Mouse (Mus musculus) A20 (cell line): ENCODE measurements around the gene Srsf6.

ENCODE experiments used
- DNase-seq: peaks from one replicate; pipeline ENCODE4 v3.0.0-alpha.2; 2011; ENCODE audit warnings: low read depth, low spot score

Srsf6 gene

GRCm38 (mm10) chr2:162984381-162984780, 53.1 kb downstream of the Srsf6 start:
- DNase-seq: no peak

- no peak for DNase-seq
Observed at GRCm38 (mm10) chr2:162985923-162986322, 54.6 kb downstream of the Srsf6 start.
